Mouse (Mus musculus) lung, postnatal 10 days (tissue): Measurements from ENCODE around the gene Pcna.

ENCODE experiments used
- DNase-seq: peaks from one replicate; pipeline ENCODE4 v3.0.0; 2021

Pcna gene

GRCm38 (mm10) chr2:132232413-132232945 lies 20.6 kb downstream of the Pcna start:
- DNase-seq: no peak

DNA sequence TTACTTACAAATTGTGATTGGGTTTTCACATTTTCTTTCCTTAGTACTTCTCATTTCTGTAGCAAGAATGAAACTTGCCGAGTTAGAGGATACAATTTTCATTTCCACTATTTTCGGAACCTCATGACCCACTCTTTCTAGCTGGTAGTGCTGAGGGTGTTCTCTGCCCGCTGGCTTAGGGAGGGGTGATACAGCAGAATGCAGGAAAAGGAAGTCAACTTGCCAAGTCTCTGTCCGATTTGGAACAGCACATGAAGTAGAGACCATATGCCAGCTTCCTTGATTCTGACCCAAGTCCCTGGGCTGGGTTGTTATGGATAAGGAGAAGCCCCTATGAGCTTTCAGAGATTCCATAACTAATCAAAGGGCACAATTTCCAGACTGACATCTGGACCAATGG lies 28.8 kb downstream of the Pcna start:
- DNase-seq: no peak

DNA sequence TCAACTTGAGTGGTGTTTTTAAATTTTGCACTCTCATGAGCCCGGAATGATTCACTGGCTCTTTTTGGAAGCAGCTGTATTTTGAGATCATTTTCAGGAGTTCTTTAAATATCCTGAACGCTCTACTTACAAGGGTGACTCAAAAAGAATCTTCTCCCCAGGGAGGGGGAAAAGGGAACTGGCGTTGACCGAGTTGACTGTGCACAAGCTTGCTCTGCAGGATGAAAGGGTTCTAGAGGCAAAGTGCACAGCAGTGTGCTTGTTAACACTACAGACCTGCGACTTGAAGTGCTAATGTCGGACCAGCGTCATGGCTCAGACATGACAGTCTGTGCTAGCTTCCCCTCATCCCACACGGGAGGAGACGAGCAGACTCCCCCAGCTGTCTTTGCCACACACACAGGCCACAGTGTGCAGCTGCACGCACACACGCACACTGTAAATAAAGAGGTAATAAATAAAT lies 31.5 kb downstream of the Pcna start:
- no peak for DNase-seq

DNA sequence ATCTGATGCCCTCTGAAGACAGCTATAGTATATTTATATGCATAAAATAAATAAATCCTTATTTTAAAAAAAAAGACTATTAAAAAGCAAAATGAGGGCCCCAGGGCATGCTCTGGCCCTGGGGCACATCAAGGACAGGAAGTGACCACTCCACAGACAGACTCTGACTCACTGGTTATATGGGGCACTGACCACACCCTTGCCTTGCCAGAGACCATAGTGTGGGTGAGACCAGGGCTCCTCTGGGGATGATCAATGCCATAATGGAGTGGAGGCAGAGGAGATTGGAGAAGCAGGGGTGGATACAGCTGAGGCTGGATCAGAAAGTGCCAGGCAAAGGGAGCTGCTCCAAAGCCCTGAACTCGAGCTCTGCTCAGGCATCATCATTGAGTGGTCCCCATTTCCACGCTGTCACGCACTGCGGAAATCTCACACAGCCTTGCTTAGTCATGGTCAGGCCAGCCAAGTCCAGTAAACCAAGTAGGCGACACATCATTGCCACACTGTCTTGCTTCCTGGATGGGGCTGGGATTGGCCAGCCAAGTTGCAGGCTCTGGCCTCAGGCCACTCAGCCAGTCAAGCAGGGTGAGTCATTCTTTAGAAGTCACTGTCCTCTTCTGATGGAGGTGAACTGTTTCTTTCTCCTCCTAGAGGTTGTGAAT lies 41.0 kb downstream of the Pcna start:
- peak; percentile 71 for DNase-seq

GRCm38 (mm10) chr2:132210806-132211312 lies 42.3 kb downstream of the Pcna start:
- no peak for DNase-seq

GRCm38 (mm10) chr2:132208246-132208881 lies 44.8 kb downstream of the Pcna start:
- no peak for DNase-seq

GRCm38 (mm10) chr2:132206316-132206881 lies 46.7 kb downstream of the Pcna start:
- DNase-seq: no peak

- no peak for DNase-seq
Observed at GRCm38 (mm10) chr2:132205549-132205948, 47.6 kb downstream of the Pcna start.

- peak; percentile 38 for DNase-seq
Observed at GRCm38 (mm10) chr2:132203773-132204172, 49.3 kb downstream of the Pcna start.

GRCm38 (mm10) chr2:132203186-132203585 lies 49.9 kb downstream of the Pcna start:
- no peak for DNase-seq
